Mouse (Mus musculus) urinary bladder, postnatal 14 days (tissue): ENCODE data around the gene Dock1.

ENCODE experiments used
- DNase-seq: peaks from one replicate; pipeline ENCODE4 v3.0.0; 2021; ENCODE audit warnings: low spot score

Dock1 gene

GRCm38 (mm10) chr7:134696126-134696979 lies 25.9 kb downstream of the Dock1 start:
- no peak for DNase-seq

- DNase-seq: no peak
Observed at GRCm38 (mm10) chr7:134697479-134697878, 27.0 kb downstream of the Dock1 start.

DNA sequence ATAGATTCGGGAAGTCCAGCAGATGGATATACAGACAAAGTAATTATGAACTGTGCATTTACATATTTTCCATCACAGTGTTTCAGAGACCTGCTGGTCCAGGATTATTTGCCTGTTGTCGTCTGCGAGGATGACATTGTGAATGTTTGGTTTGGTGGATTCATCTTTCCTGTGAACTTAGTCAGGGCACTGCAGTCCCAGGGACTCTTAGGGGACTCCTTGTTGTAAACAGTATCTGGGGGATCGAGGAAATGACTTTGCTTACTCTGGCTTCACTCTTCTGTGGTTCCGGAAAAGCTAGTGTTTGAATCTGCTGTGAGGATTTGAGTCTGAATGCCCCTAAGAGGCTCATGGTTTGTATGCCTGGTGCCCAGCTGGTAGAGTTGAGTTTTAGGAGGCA lies 27.8 kb downstream of the Dock1 start:
- no peak for DNase-seq

DNA sequence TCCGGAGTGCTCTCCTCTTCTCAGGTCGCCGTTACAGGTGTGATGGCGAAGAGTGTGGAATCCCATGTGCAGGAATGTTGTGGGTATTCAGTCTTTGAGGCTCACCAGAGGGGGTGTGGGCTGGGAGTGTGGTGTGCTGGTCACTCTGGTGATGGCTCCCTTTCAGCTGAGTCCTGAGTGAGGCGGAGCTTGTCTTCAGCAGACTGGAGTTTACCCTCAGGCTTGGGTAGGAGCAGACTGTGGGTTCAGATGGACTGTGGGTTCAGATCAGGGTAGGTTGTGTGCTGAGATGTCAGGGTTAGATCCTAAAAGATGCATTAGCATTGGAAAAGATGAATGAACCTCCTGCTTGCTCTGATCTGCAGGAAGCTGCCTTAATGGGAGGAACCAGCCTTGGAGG lies 29.5 kb downstream of the Dock1 start:
- no peak for DNase-seq

DNA sequence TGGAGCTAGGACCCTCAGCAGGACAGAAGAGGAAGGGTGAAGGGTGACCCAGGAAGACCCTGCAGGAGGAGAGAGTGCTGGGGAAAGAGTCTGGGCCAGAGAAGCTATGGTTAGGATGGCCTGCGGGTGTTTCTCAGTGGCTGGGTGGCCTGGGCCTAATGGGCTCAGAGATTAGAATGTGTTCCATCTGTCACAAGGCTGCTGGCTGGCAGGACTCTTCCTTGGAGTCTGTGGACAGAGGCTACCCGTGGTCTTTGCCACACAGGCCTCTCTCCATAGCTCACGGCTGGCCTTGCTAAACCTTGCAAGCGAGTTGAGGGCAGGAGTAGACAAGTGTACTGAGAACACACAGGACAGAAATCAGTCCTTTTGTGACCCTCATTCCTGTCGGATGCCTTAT lies 32.0 kb downstream of the Dock1 start:
- DNase-seq: no peak

- peak; percentile 56 for DNase-seq
Observed at GRCm38 (mm10) chr7:134703704-134704103, 33.2 kb downstream of the Dock1 start.

- no peak for DNase-seq
Observed at GRCm38 (mm10) chr7:134709226-134709853, 38.9 kb downstream of the Dock1 start.

GRCm38 (mm10) chr7:134711576-134711975 lies 41.1 kb downstream of the Dock1 start:
- no peak for DNase-seq

- DNase-seq: no peak
Observed at GRCm38 (mm10) chr7:134719406-134719805, 49.0 kb downstream of the Dock1 start.

GRCm38 (mm10) chr7:134722361-134722760 lies 51.9 kb downstream of the Dock1 start:
- DNase-seq: no peak

DNA sequence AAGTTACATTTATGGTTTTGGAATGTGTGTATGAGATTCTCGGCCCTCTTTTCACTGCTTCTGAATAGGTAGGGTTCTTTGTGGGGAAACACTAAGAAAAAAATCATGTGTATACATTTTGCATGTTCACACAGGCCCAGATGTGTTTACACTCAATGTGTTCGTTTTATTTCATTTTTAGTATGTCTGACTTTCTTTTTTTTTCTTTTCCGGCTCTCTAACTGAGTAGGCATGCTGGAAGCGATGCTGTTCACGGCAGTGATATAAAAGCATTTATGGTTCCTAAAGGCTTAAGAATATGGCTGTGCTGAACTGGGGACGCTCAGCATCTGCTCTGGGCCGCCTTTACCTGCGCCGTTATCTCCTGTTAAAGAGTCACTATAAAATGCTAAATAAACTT lies 52.5 kb downstream of the Dock1 start:
- no peak for DNase-seq

GRCm38 (mm10) chr7:134723509-134723908 lies 53.1 kb downstream of the Dock1 start:
- DNase-seq: no peak

DNA sequence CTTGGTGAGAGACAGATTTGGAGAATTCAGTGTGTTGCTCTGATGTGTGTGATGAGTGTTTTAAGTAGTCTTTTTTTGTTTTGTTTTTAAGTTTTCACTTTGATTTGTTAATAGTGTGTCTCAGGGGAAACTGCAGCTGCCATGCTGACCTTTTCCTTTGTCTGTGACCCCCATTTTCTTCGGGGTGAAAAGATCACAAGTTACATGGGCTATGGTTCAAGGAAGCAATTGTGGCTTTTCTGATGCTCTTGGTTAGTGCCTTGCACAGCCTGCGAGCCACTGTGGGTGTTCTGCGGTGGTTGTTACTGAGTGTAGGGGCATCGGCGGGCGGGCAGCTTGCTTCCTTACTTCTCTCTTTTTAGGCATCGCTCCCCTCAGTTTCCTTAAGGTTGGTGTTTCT lies 54.4 kb downstream of the Dock1 start:
- no peak for DNase-seq

DNA sequence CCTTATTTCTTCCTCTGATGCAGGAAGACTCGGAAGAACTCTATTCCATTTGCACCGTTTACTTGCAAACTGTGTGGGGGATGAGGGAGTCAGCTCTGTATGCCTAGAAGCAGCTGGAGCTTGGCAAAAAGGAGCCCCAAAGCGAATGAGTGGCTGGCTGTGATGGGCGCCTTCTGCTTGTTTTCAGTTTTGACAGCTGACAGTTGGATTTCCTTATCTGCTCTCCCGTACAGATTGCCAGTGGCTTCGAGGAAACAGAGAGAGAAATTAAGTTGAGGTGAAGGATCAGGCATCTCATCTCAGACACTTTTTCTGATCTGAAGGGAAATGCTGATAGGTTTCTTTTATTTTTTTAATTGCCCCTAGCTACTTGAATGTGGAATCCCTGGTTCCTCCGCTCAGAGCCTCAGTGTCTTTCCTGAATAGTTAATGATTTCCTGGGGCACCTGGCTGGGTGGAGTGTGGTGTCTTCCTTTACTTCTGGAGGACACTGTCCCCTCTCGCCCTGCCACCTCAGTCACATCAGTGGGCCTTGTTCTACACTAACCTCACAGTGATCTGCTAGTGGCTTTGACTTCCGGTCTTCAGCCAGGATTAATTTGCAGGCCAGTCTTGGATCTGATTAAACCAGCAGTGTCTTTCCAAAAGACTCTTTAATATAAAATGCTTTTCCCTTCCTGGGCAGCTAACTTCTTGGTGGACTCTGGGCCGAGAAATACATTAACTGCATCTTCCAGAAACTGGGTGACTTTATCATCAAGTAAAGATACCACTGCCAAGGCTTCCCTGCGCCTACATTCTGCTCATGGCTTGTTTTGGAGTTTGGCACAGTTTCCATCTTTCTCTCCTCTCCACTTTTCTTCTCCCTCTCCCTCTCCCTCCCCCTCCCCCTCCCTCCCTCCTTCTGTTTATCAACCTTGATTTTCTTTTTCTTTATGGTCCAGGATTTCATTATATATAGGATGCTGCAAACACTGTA lies 55.4 kb downstream of the Dock1 start:
- DNase-seq: no peak

- no peak for DNase-seq
Observed at GRCm38 (mm10) chr7:134726530-134727258, 56.2 kb downstream of the Dock1 start.

GRCm38 (mm10) chr7:134729348-134729747 lies 58.9 kb downstream of the Dock1 start:
- no peak for DNase-seq

DNA sequence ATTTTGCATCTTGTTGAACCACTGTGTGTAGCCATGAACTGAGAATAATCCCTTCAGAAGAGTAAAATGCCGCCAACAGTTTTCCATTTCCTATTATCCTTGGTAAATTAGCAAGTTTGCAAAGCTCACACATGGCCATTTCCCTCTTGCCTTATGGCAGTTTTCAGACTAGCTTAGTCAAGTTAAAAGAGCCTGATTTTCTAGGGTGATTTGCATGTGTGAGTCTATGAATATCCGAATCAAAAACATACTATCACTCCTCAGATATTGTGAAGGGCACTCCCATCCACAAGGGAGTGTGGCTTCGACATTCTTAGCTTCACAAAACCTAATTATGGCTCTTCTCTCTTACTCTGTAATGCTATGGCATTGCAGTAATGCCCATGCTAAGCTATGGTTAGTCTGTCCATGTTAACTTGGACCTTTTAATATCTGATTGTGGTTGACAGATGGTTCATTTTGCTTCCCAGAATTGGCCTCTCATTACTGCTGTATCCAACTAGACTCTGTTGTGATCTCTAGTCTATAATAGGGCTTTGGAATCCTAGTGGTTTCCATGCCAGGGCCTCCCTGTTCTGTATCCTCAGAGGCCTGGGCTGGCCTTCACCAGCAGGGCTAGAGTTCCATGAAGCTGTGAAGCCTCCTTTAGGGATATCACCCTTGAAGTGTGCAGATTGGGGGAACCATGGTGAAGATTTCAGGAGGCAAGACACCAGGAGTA lies 60.1 kb downstream of the Dock1 start:
- DNase-seq: no peak

DNA sequence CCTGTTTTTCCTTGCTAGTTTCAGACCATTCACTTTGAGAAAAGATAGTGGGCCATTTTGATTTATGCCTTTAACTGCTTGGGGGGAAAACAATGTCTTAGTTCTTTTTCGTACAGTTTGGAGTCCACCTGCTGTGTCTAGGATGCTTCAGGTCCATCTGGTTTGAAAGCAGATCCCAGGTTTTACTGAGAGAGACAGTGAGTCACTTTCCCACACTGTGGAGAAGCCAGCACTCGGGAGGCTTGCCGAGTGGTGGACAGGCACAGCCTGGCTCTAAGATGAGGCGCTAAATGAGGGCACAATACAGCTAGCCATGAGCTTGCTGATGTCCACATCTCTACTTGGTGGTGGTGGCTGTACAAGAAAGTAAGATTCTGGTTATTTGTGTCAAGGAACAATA lies 76.6 kb downstream of the Dock1 start:
- DNase-seq: no peak

DNA sequence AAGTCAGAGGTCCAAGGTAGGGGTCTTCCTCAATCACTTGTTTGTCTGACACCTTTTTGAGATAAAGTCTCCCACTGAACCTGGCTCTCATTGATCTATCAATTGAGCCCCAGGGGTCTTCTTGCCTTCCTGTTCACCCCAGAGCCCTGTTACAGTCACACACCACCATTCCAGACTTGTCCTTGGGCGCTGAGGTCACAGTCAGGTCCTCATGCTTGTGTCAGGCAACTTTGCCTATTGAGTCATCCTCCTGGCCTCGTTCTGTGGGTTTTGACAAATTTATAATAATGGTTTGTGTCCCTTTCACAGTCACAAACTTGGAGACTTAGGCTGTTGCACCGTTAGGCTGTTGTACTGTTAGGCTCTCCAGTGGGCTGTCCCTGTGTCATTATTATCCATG lies 77.9 kb downstream of the Dock1 start:
- no peak for DNase-seq

DNA sequence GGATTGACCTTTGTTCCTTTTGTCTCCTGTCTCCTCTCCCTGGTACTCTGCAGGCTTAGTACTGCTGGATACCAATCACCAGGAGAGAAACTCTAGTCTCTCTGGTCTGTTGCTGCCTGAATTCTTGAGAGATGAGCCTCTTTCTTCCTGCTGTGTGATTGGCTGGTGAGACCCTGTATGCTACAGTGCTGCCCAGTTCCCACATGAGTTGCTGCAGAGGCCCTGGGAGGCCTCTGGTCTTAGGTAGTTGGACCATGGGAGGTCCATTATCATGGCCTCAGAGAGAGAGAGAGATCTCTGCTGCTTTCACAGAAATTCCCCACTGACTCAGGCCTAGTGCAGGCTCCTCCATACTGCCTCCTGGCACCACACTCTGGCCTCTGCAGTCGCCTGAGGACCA lies 79.2 kb downstream of the Dock1 start:
- DNase-seq: no peak

- DNase-seq: no peak
Observed at GRCm38 (mm10) chr7:134751496-134751895, 81.0 kb downstream of the Dock1 start.
